Mouse (Mus musculus) cortical plate, adult 2 months (tissue): ENCODE results near the gene Akap6. TPM values are rescaled to one million over a fixed set of nuclear protein-coding genes. Genes with fewer than 3 reads are reported as not detected.

Source experiments
- H3K27ac ChIP-seq: fragments of 200-500 bp; 2 replicates; pipeline ENCODE4 v1.5.1; 2012; ENCODE audit warnings: low read length, control low read depth, inconsistent platforms; ENCODE audit not compliant: insufficient read depth
- H3K4me1 ChIP-seq: fragments of 200-500 bp; 2 replicates; pipeline ENCODE4 v1.6.1; 2011; ENCODE audit warnings: low read length; ENCODE audit not compliant: control insufficient read depth, insufficient read depth
- H3K4me3 ChIP-seq: fragments of 200-500 bp; 2 replicates; pipeline ENCODE4 v1.5.1; 2011; ENCODE audit warnings: mild to moderate bottlenecking, low read length, control low read depth; ENCODE audit not compliant: insufficient read depth
- CTCF ChIP-seq: fragments of 200-500 bp; IDR thresholded peaks from 2 replicates; pipeline ENCODE4 v1.5.1; 2011; ENCODE audit warnings: mild to moderate bottlenecking, control low read depth, low read length; ENCODE audit not compliant: insufficient read depth; ENCODE audit errors: extremely low read depth
- POLR2A ChIP-seq: fragments of 200-500 bp; IDR thresholded peaks from 2 replicates; pipeline ENCODE4 v1.6.1; 2011; ENCODE audit warnings: mild to moderate bottlenecking, low read length, control low read depth; ENCODE audit not compliant: insufficient read depth; ENCODE audit errors: extremely low read depth
- polyA plus RNA-seq: library from polyadenylated mRNA; depleted of rRNA; stranded (reverse); fragments of >200 nt; gene quantifications from 2 replicates; pipeline ENCODE4 v1.2.3, GENCODE M21; 2012

The Akap6 gene
- polyA plus RNA-seq, 1 experiment = 35.8 TPM

GRCm38 (mm10) chr12:52692290-52692974, 6.8 kb upstream of the Akap6 start:
- H3K4me3 ChIP-seq = no peak overlapping the region
- no peak overlapping the region for H3K27ac ChIP-seq
- TF ChIP-seq POLR2A = no peak
- H3K4me1 ChIP-seq = no peaks in the 10 kb centered on the region

- peaks cover 2% of the 10 kb centered on the region; the same call in 1 of the 2 replicates for H3K4me1 ChIP-seq
- no peak overlapping the region for H3K4me3 ChIP-seq
- H3K27ac ChIP-seq = no peak overlapping the region
Observed at GRCm38 (mm10) chr12:52697407-52698109, 1.6 kb upstream of the Akap6 start.

GRCm38 (mm10) chr12:52698276-52698930, 780 bp upstream of the Akap6 start:
- Histone ChIP-seq H3K27ac (peak overlapping the region; percentile 10; the same call in 1 of the 2 replicates), H3K4me1 (peaks cover 2% of the 10 kb centered on the region; the same call in 1 of the 2 replicates), H3K4me3 (no peak overlapping the region; the same call in 1 of the 2 replicates)
- TF ChIP-seq CTCF = no peak
- TF ChIP-seq POLR2A = no peak

More at GRCm38 (mm10) chr12:52697407-52698109, 1.6 kb upstream of the Akap6 start:
- no peak for TF ChIP-seq POLR2A
- no peak for TF ChIP-seq CTCF

- Histone ChIP-seq H3K4me1 (peaks cover 2% of the 10 kb centered on the region; the same call in 1 of the 2 replicates), H3K4me3 (peak overlapping the region; percentile 62), H3K27ac (peak overlapping the region; percentile 66; the same call in 1 of the 2 replicates)
- TF ChIP-seq POLR2A (no peak), CTCF (no peak)
Observed at GRCm38 (mm10) chr12:52699961-52700696, 946 bp downstream of the Akap6 start.

GRCm38 (mm10) chr12:52700697-52701191, 1.6 kb downstream of the Akap6 start:
- Histone ChIP-seq H3K4me3 (peak overlapping the region; percentile 62), H3K4me1 (peaks cover 2% of the 10 kb centered on the region; the same call in 1 of the 2 replicates), H3K27ac (no peak overlapping the region)
- TF ChIP-seq CTCF (no peak), POLR2A (no peak)

GRCm38 (mm10) chr12:52701201-52701641, 2.0 kb downstream of the Akap6 start:
- Histone ChIP-seq H3K4me1 (peaks cover 2% of the 10 kb centered on the region; the same call in 1 of the 2 replicates), H3K27ac (no peak overlapping the region), H3K4me3 (peak overlapping the region; percentile 62)
- no peak for TF ChIP-seq POLR2A
- TF ChIP-seq CTCF = no peak

GRCm38 (mm10) chr12:52702368-52702967, 3.3 kb downstream of the Akap6 start:
- Histone ChIP-seq H3K27ac (no peak overlapping the region), H3K4me1 (peaks cover 2% of the 10 kb centered on the region; the same call in 1 of the 2 replicates), H3K4me3 (no peak overlapping the region)
- TF ChIP-seq CTCF (no peak), POLR2A (no peak)

GRCm38 (mm10) chr12:52704081-52704480, 4.9 kb downstream of the Akap6 start:
- H3K4me1 ChIP-seq = peaks cover 2% of the 10 kb centered on the region; the same call in 1 of the 2 replicates
- no peak overlapping the region for H3K4me3 ChIP-seq
- no peak overlapping the region for H3K27ac ChIP-seq
- TF ChIP-seq POLR2A (no peak), CTCF (no peak)

GRCm38 (mm10) chr12:52704810-52705209, 5.6 kb downstream of the Akap6 start:
- Histone ChIP-seq H3K4me3 (no peak overlapping the region), H3K4me1 (peaks cover 2% of the 10 kb centered on the region; the same call in 1 of the 2 replicates), H3K27ac (no peak overlapping the region)
- TF ChIP-seq CTCF (no peak), POLR2A (no peak)
